Mouse (Mus musculus) layer of hippocampus, postnatal 25 days (tissue): ENCODE data around the gene Mxra8. TPM values are rescaled to one million over a fixed set of nuclear protein-coding genes. Genes with fewer than 3 reads are reported as not detected.

Experiments used
- microRNA-seq, 2 experiments: library from miRNA; unstranded; fragments of <30 nt; microRNA quantifications; one replicate each; pipeline ENCODE4 v1.2.0; 2021
- total RNA-seq, 2 experiments: library from RNA; stranded (reverse); gene quantifications; 2 replicates each; pipeline ENCODE4 v1.2.3; 2021

Mxra8 gene
- total RNA-seq, 2 experiments from 2014 or later, result 7.5 to 7.7 TPM

Small RNA genes within 50 kb of the gene (microRNA-seq; reads per million reads assigned to microRNA genes)
- 0 reads per million in 2 experiments for gene Gm27743

Other genes with a start within 250 kb of the Mxra8 start
- gene Slc35e2, start 238.3 kb upstream of the Mxra8 start, total RNA-seq, result 10 to 100 TPM; 41.5 to 42.5 TPM
- gene Cdk11b, start 214.8 kb upstream of the Mxra8 start, total RNA-seq, result 10 to 100 TPM; 41.1 to 47.3 TPM
- gene Gm10563, start 194.3 kb upstream of the Mxra8 start, total RNA-seq, result not detected
- 1 to 10 TPM; 2.7 to 3.0 TPM for gene Mmp23, start 186.3 kb upstream of the Mxra8 start, total RNA-seq
- 100 to 1,000 TPM in 1 of 2 experiments, 10 to 100 TPM in 1; 96.6 to 109 TPM for gene Mib2, start 170.5 kb upstream of the Mxra8 start, total RNA-seq
- 10 to 100 TPM; 23.9 to 27.5 TPM for gene Fndc10, start 145.3 kb upstream of the Mxra8 start, total RNA-seq
- gene Ssu72, start 134.9 kb upstream of the Mxra8 start, total RNA-seq, result 10 to 100 TPM; 78.8 to 84.0 TPM
- gene Tmem240, start 104.9 kb upstream of the Mxra8 start, total RNA-seq, result 10 to 100 TPM; 38.0 to 39.7 TPM
- 10 to 100 TPM; 47.5 to 56.3 TPM for gene Atad3a, start 78.6 kb upstream of the Mxra8 start, total RNA-seq
- gene Vwa1, start 65.0 kb upstream of the Mxra8 start, total RNA-seq, result 10 to 100 TPM in 1 of 2 experiments, 1 to 10 TPM in 1; 9.7 to 10.3 TPM
- gene Tmem88b, start 53.8 kb upstream of the Mxra8 start, total RNA-seq, result 10 to 100 TPM; 31.3 to 33.9 TPM
- not detected for gene Ankrd65, start 49.2 kb upstream of the Mxra8 start, total RNA-seq
- 10 to 100 TPM; 82.3 to 93.0 TPM for gene Mrpl20, start 36.8 kb upstream of the Mxra8 start, total RNA-seq
- gene Ccnl2, start 27.2 kb upstream of the Mxra8 start, total RNA-seq, result 10 to 100 TPM; 72.2 to 91.2 TPM
- gene Aurkaip1, start 8.4 kb upstream of the Mxra8 start, total RNA-seq, result 100 to 1,000 TPM in 1 of 2 experiments, 10 to 100 TPM in 1; 95.9 to 105 TPM
- 10 to 100 TPM; 75.6 to 77.2 TPM for gene Dvl1, start 7.7 kb downstream of the Mxra8 start, total RNA-seq
- gene Tas1r3, start 23.7 kb downstream of the Mxra8 start, total RNA-seq, result under 1 TPM; 0.31 to 0.32 TPM
- gene Cptp, start 29.8 kb downstream of the Mxra8 start, total RNA-seq, result 10 to 100 TPM; 29.7 to 33.0 TPM
- gene Ints11, start 29.9 kb downstream of the Mxra8 start, total RNA-seq, result 10 to 100 TPM; 35.6 to 36.4 TPM
- gene Pusl1, start 52.1 kb downstream of the Mxra8 start, total RNA-seq, result 10 to 100 TPM; 58.3 to 69.5 TPM
- gene Acap3, start 52.1 kb downstream of the Mxra8 start, total RNA-seq, result 100 to 1,000 TPM; 127 to 145 TPM
- gene Ube2j2, start 104.2 kb downstream of the Mxra8 start, total RNA-seq, result 10 to 100 TPM; 71.5 to 73.6 TPM
- gene C1qtnf12, start 122.6 kb downstream of the Mxra8 start, total RNA-seq, result 10 to 100 TPM; 16.7 to 17.7 TPM
- 10 to 100 TPM; 10.4 to 11.2 TPM for gene B3galt6, start 153.0 kb downstream of the Mxra8 start, total RNA-seq
- gene Sdf4, start 153.2 kb downstream of the Mxra8 start, total RNA-seq, result 100 to 1,000 TPM; 180 to 193 TPM
- gene Tnfrsf4, start 174.2 kb downstream of the Mxra8 start, total RNA-seq, result 1 to 10 TPM; 1.0 to 2.2 TPM
- not detected for gene Tnfrsf18, start 186.5 kb downstream of the Mxra8 start, total RNA-seq
- under 1 TPM; 0.12 to 0.31 TPM for gene Ttll10, start 219.7 kb downstream of the Mxra8 start, total RNA-seq